Mouse (Mus musculus) liver, adult 2 months (tissue): ENCODE results near the gene Rerg.

Experiments used
- CTCF ChIP-seq: fragments of 200-500 bp; IDR thresholded peaks from 2 replicates; pipeline ENCODE4 v1.5.1; 2011; ENCODE audit warnings: low read depth, low read length, control low read depth
- POLR2A ChIP-seq: fragments of 200-500 bp; IDR thresholded peaks from 2 replicates; pipeline ENCODE4 v1.6.1; 2011; ENCODE audit warnings: low read length, control low read depth; ENCODE audit not compliant: insufficient read depth; ENCODE audit errors: extremely low read depth

- TF ChIP-seq POLR2A (no peak), CTCF (no peak)
These were observed 23.4 kb downstream of the Rerg start for GRCm38 (mm10) chr6:137146910-137147309.
